Mouse (Mus musculus): ENCODE results near the gene Gm17387. TPM values are rescaled to one million over a fixed set of nuclear protein-coding genes. Genes with fewer than 3 reads are reported as not detected.

Gm17387 gene
- polyA plus RNA-seq, 1 experiment from 2014 or later, result not detected

DNA sequence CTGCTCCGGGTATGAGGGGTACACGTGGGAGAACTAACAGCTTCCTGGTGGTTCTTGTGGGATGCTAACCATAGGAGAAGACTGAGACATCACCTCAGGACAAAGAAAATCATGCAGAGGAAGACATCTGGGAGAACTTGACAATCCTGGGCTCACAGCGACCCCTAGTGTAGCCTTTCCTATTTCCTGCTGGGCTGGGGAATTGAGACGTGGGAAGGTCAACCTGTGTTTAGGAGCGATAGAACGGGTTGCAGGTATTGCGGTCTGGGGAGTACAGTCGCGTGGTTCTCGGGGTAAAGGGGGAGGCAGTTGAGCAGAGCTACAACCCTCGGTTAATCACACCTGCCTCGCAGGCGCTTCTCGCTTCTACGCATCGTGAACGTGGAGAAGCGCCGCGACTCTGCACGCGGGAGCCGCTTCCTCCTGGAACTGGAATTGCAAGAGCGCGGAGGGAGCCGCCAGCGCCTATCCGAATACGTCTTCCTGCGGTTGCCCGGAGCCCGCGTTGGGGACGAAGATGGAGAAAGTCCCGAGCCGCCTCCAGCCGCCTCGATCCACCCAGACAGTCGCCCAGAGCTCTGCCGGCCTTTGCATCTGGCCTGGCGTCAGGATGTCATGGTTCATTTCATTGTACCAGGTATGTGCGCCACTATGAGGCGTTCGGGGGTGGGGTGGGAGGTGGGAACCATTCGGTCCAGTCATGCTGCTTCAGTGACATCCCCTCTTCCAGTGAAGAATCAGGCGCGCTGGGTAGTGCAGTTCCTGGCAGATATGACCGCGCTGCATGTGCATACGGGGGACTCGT, 41.3 kb downstream of the Gm17387 start:
- Histone ChIP-seq H3K4me3 (peak overlapping the region; percentile 40), H3K27me3 (peaks cover 17% of the 10 kb centered on the region), H3K27ac (peak overlapping the region; percentile 91), H3K4me2 (peak overlapping the region; percentile 71), H3K9ac (peak overlapping the region; percentile 75), H3K36me3 (peaks cover 38% of the 10 kb centered on the region), H3K9me3 (no peaks in the 10 kb centered on the region), H3K4me1 (replicated peaks) (peaks cover 26% of the 10 kb centered on the region)
- peak; percentile 71 for ATAC-seq (ENCODE audit: low FRiP score)
- 1% methylated on average over 51 of the region's 51 CpGs for WGBS

DNA sequence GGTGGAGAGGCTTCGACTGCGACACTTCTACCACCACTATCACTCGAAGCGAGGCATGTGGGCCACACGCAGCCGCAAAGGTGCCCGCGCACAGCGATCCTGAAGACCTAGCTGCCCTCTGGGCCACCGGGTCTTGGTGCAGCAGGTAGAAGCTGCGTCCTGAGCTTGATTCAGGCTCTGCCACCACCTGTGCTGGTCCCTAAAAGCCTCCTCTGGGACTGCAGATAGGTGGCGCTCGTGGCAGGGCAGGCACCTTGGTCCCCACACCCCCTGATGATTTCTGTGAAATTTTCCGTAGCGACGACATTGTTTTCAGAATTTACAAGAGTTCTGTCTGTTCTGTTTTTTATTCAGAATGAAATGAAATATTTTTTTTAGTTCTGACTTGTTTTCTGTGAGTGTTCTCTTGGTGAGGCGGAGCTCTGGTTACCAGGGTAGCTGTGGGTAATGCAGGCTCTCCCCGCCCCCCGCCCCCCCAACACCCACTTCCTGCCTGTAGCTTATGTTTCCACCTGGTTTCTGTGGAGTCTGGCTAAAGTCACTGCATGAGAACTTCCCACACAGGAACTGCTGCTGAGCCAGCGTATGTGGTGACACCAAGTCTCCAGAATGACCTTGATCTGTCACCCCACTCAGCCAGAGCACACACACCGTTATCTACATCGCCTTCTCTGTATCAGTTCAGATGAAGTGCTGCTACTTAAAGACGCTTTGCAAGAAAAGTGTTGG, 43.2 kb downstream of the Gm17387 start:
- Histone ChIP-seq H3K4me1 (replicated peaks) (peaks cover 26% of the 10 kb centered on the region), H3K27ac (no peak overlapping the region), H3K9ac (no peak overlapping the region), H3K4me2 (no peak overlapping the region), H3K27me3 (peaks cover 17% of the 10 kb centered on the region), H3K36me3 (peaks cover 19% of the 10 kb centered on the region), H3K4me3 (no peak overlapping the region), H3K9me3 (no peaks in the 10 kb centered on the region)
- WGBS, result 32% methylated on average over 23 of the region's 23 CpGs
- ATAC-seq (ENCODE audit: low FRiP score), result no peak

DNA sequence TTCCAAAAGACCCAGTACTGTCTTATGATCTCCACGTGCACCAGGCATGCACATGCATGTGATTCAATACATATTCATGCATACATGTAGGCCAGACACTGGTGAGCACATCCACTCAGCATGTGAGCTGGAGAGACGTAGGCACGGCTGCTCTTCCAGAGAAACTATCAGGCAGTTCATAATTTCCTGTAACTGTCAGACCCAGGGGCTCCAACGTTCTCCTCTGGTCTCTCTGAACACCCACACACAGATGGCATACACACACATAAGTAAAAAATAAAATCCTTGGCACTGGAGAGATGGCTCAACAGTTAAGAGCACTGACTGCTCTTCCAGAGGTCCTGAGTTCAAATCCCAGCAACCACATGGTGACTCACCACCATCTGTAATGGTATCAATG, 44.9 kb downstream of the Gm17387 start:
- no peak overlapping the region for H3K9ac ChIP-seq
- H3K27me3 ChIP-seq, result peaks cover 13% of the 10 kb centered on the region
- ATAC-seq (ENCODE audit: low FRiP score), result no peak
- H3K27ac ChIP-seq, result no peak overlapping the region
- WGBS, result 83% methylated on average over 4 of the region's 4 CpGs
- H3K4me2 ChIP-seq, result no peak overlapping the region
- H3K4me1 ChIP-seq (replicated peaks), result peaks cover 26% of the 10 kb centered on the region
- H3K9me3 ChIP-seq, result no peaks in the 10 kb centered on the region
- H3K4me3 ChIP-seq, result no peak overlapping the region
- H3K36me3 ChIP-seq, result peaks cover 3% of the 10 kb centered on the region

DNA sequence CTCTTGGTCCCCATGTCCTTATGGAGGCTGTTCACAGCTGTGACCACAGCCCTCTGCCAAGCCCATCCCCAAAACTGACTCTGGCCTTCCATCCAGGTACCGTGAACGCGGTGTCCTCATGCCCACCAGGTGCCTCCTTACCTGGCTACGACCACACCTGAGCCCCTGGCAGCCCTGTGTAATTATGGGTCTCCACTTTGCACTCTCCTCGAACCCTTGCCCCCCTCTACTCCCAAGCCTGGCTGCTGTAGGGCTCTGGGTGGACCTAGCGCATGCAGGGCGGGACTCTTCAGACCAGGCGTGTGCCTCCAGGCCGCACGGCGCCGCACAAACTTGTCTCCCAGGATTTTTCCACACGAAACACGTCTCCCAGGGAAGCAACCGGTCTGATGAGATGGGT, 48.9 kb downstream of the Gm17387 start, which contains the start of gene Pkp3:
TSS of gene Pkp3 (plus strand) at position 378 of the 400 bp plus-strand sequence.
- H3K9me3 ChIP-seq, result no peaks in the 10 kb centered on the region
- no peak within 1 kb of the TSS for H3K27ac ChIP-seq
- H3K36me3 ChIP-seq, result no peaks in the 10 kb centered on the region
- ATAC-seq (ENCODE audit: low FRiP score), result no peak
- no peak within 1 kb of the TSS for H3K4me3 ChIP-seq
- no peak within 1 kb of the TSS for H3K4me2 ChIP-seq
- H3K27me3 ChIP-seq, result peaks cover 19% of the 10 kb centered on the region
- WGBS, result 90% methylated on average over 15 of the region's 15 CpGs
- no peak within 1 kb of the TSS for H3K9ac ChIP-seq
- no peaks in the 10 kb centered on the region for H3K4me1 ChIP-seq (replicated peaks)

DNA sequence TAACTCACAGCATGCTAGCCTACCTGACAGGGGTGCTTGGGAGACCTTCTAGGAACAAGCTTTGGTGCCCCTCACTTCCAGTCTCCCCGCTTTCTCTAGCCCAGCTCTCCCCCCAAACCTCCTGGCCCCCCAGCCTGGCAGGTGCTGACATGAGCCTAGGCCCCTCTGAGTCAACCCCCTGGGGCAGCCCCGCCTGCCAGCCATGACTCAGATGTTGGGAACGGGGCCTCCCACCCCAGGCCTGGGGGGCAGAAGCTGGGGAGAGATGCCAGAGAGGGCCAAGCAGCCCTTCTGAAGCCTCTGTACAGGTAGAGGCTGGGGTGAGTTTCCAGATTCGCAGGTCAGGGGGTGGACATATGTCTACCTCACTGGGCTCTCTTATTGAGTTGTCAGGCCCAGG, 49.9 kb downstream of the Gm17387 start:
- Histone ChIP-seq H3K27ac (no peak overlapping the region), H3K36me3 (no peaks in the 10 kb centered on the region), H3K4me3 (no peak overlapping the region), H3K4me1 (replicated peaks) (no peaks in the 10 kb centered on the region), H3K9ac (no peak overlapping the region), H3K4me2 (no peak overlapping the region), H3K9me3 (no peaks in the 10 kb centered on the region), H3K27me3 (peaks cover 19% of the 10 kb centered on the region)
- ATAC-seq (ENCODE audit: low FRiP score), result no peak
- 79% methylated on average over 4 of the region's 4 CpGs for WGBS

Other genes with a start within 250 kb of the Gm17387 start
- gene Syce1, start 241.3 kb upstream of the Gm17387 start, polyA plus RNA-seq (2015; fragmentation: Nextera tagmentation; extraction: Ambion mirVana), result 0.26 and 0.57 TPM in 2 replicates
- gene Zfp941, start 207.0 kb upstream of the Gm17387 start, polyA plus RNA-seq (2015; fragmentation: Nextera tagmentation; extraction: Ambion mirVana), result 24.1 and 26.6 TPM in 2 replicates
- gene Urah, start 194.1 kb upstream of the Gm17387 start, polyA plus RNA-seq (2015; fragmentation: Nextera tagmentation; extraction: Ambion mirVana), result not detected in 2 replicates
- gene Scgb1c1, start 183.6 kb upstream of the Gm17387 start, polyA plus RNA-seq (2015; fragmentation: Nextera tagmentation; extraction: Ambion mirVana), result not detected in 2 replicates
- gene Odf3, start 181.3 kb upstream of the Gm17387 start, polyA plus RNA-seq (2015; fragmentation: Nextera tagmentation; extraction: Ambion mirVana), result not detected in 2 replicates
- gene Gm45785, start 172.8 kb upstream of the Gm17387 start, polyA plus RNA-seq (2015; fragmentation: Nextera tagmentation; extraction: Ambion mirVana), result 0.84 TPM in 1 of 2 replicates, not detected in the other
- 96.7 and 98.5 TPM in 2 replicates for gene Ric8a, start 172.2 kb upstream of the Gm17387 start, polyA plus RNA-seq (2015; fragmentation: Nextera tagmentation; extraction: Ambion mirVana)
- 43.3 and 44.0 TPM in 2 replicates for gene Bet1l, start 171.6 kb upstream of the Gm17387 start, polyA plus RNA-seq (2015; fragmentation: Nextera tagmentation; extraction: Ambion mirVana)
- gene Psmd13, start 147.2 kb upstream of the Gm17387 start, polyA plus RNA-seq (2015; fragmentation: Nextera tagmentation; extraction: Ambion mirVana), result 278 and 284 TPM in 2 replicates
- gene Sirt3, start 146.8 kb upstream of the Gm17387 start, polyA plus RNA-seq (2015; fragmentation: Nextera tagmentation; extraction: Ambion mirVana), result 41.6 and 45.3 TPM in 2 replicates
- 0.69 TPM in 1 of 2 replicates, not detected in the other for gene Cox8b, start 128.7 kb upstream of the Gm17387 start, polyA plus RNA-seq (2015; fragmentation: Nextera tagmentation; extraction: Ambion mirVana)
- 0.09 and 0.12 TPM in 2 replicates for gene Nlrp6, start 108.2 kb upstream of the Gm17387 start, polyA plus RNA-seq (2015; fragmentation: Nextera tagmentation; extraction: Ambion mirVana)
- 8.8 and 10.4 TPM in 2 replicates for gene Pgghg, start 87.7 kb upstream of the Gm17387 start, polyA plus RNA-seq (2015; fragmentation: Nextera tagmentation; extraction: Ambion mirVana)
- gene Ifitm5, start 78.8 kb upstream of the Gm17387 start, polyA plus RNA-seq (2015; fragmentation: Nextera tagmentation; extraction: Ambion mirVana), result 0.36 and 1.7 TPM in 2 replicates
- not detected in 2 replicates for gene Gm45717, start 73.2 kb upstream of the Gm17387 start, polyA plus RNA-seq (2015; fragmentation: Nextera tagmentation; extraction: Ambion mirVana)
- 211 and 226 TPM in 2 replicates for gene Ifitm2, start 73.1 kb upstream of the Gm17387 start, polyA plus RNA-seq (2015; fragmentation: Nextera tagmentation; extraction: Ambion mirVana)
- 13.4 and 13.6 TPM in 2 replicates for gene Ifitm1, start 61.9 kb upstream of the Gm17387 start, polyA plus RNA-seq (2015; fragmentation: Nextera tagmentation; extraction: Ambion mirVana)
- 29.0 and 29.1 TPM in 2 replicates for gene Ifitm3, start 18.4 kb upstream of the Gm17387 start, polyA plus RNA-seq (2015; fragmentation: Nextera tagmentation; extraction: Ambion mirVana)
- gene Ifitm6, start 11.2 kb upstream of the Gm17387 start, polyA plus RNA-seq (2015; fragmentation: Nextera tagmentation; extraction: Ambion mirVana), result 0.53 TPM in 2 replicates
- gene B4galnt4, start 32.0 kb downstream of the Gm17387 start, polyA plus RNA-seq (2015; fragmentation: Nextera tagmentation; extraction: Ambion mirVana), result 44.8 and 47.2 TPM in 2 replicates
- gene Pkp3, start 49.1 kb downstream of the Gm17387 start, polyA plus RNA-seq (2015; fragmentation: Nextera tagmentation; extraction: Ambion mirVana), result 0.27 and 0.32 TPM in 2 replicates
- gene Sigirr, start 71.4 kb downstream of the Gm17387 start, polyA plus RNA-seq (2015; fragmentation: Nextera tagmentation; extraction: Ambion mirVana), result 1.7 and 2.9 TPM in 2 replicates
- gene Ano9, start 88.7 kb downstream of the Gm17387 start, polyA plus RNA-seq (2015; fragmentation: Nextera tagmentation; extraction: Ambion mirVana), result 0.09 TPM in 1 of 2 replicates, not detected in the other
- 79.8 and 83.6 TPM in 2 replicates for gene Ptdss2, start 93.3 kb downstream of the Gm17387 start, polyA plus RNA-seq (2015; fragmentation: Nextera tagmentation; extraction: Ambion mirVana)
- 51.1 and 53.5 TPM in 2 replicates for gene Rnh1, start 143.7 kb downstream of the Gm17387 start, polyA plus RNA-seq (2015; fragmentation: Nextera tagmentation; extraction: Ambion mirVana)
- gene Hras, start 164.9 kb downstream of the Gm17387 start, polyA plus RNA-seq (2015; fragmentation: Nextera tagmentation; extraction: Ambion mirVana), result 109 and 118 TPM in 2 replicates
- gene Lrrc56, start 165.0 kb downstream of the Gm17387 start, polyA plus RNA-seq (2015; fragmentation: Nextera tagmentation; extraction: Ambion mirVana), result 10.3 and 11.2 TPM in 2 replicates
- 1.2 and 1.8 TPM in 2 replicates for gene Lmntd2, start 184.9 kb downstream of the Gm17387 start, polyA plus RNA-seq (2015; fragmentation: Nextera tagmentation; extraction: Ambion mirVana)
- 27.4 and 32.9 TPM in 2 replicates for gene Rassf7, start 186.7 kb downstream of the Gm17387 start, polyA plus RNA-seq (2015; fragmentation: Nextera tagmentation; extraction: Ambion mirVana)
- 77.1 and 78.9 TPM in 2 replicates for gene Phrf1, start 199.7 kb downstream of the Gm17387 start, polyA plus RNA-seq (2015; fragmentation: Nextera tagmentation; extraction: Ambion mirVana)
- gene Irf7, start 237.3 kb downstream of the Gm17387 start, polyA plus RNA-seq (2015; fragmentation: Nextera tagmentation; extraction: Ambion mirVana), result 1.2 and 1.3 TPM in 2 replicates
- gene Cdhr5, start 247.7 kb downstream of the Gm17387 start, polyA plus RNA-seq (2015; fragmentation: Nextera tagmentation; extraction: Ambion mirVana), result not detected in 2 replicates

All from hindbrain, embryonic 13.5 days (tissue).